Mouse (Mus musculus) T-cell, adult 2 months (primary cell): ENCODE measurements around the gene Cenpi.
"Not testable (repeated sequence)": the region's sequence is repeated elsewhere in the genome, so short reads cannot be mapped to it uniquely, and the experiment has no call there.

Experiments
- DNase-seq: peaks from one replicate; pipeline ENCODE4 v3.0.0; 2022; ENCODE audit warnings: low spot score

Cenpi gene

DNA sequence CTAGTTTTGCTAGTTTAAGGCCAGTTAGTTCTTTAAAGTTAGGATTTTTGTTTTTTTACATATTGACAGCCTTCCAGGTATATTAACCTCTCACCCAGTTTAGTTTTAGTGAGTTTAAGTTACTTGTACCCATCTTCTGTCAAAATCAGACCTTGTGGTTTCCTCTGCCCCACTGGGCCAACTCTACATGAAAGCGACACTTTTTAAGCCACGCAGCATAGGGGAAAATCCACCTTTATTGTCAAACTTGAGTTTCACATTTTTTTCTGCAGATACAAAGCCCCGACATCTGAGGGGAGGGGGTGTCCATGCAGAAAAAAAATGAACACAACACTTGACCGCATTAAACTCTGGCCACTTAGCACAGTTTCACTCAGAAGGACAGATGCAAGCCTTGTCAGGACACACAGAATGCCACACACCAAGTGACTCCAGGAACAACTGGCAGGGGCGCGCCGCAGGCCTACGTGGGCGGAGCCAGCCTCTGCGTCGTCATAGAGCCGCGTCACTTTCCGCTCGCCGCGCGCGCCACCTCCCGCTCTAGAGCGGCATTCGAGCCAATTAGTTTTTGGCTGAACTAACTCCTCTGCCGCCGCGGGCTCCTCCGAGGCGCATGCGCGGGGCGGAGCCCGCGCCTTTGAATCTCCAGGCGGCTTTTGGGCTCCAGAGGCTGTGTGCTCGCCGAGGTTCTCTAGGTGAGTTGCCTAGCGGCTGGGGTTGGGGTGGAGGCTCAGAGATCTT is at the start of gene Cenpi:
Gene Cenpi, plus strand, starts transcription at position 551 of the 741 bp plus-strand sequence.
- DNase-seq, result peak; percentile 90

DNA sequence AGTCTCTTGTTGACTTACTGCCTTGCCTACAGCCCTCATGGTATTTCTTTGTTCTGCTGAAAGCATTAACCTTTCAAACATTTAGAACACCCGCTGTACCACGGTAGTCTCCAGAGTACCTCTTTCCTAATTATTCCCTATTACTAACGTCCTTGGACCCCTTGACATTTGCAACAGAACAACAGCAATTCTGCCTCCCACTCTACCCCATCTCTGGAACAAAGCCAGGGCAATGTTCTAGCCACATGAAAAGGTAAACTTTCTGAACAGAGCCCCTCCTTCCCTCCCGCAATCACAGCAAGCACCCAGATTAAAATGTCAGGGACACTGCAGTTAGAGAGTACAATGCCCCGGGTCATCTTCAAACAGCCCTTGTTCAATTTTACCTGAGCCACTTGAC is 46.7 kb upstream of the Cenpi start:
- no peak for DNase-seq

DNA sequence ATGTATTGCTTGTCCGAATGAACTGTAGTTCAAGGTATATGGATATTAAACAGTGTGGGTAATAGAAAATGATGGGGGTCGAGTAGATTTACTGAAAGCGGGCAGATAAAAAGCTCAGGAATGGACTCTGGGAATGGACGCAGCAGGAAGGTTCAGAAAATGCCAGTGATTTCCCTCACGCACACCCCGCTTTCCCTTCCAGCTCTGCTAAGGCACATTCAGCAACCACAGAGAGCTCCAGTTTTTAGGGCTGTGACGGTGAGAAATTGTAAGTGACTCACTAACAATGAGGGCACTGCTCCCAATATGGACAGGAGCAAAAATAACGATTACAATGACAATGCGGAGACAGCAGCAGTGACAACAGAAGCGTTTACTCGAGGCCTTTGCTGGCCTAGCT is 45.8 kb upstream of the Cenpi start:
- DNase-seq, result no peak

DNA sequence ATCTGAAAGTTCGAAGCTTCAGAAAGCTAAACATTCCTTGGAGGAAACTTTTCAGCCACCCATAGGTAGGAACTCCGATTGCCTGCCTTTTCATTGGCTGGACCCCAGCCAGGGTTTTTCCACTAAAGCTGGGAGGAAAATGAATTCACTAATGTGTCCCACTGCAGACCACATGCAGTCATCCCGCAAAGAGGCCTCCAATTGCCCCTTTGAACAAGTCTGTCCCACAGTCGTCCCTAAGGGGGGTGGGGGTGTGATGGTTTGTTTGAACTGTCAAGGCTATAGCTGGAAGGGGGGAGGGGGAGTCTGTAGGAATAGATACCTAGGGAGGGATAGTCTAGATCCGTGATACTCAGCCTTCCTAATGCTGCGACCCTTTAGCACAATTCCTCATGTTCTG is 32.2 kb upstream of the Cenpi start:
- DNase-seq, result no peak

DNA sequence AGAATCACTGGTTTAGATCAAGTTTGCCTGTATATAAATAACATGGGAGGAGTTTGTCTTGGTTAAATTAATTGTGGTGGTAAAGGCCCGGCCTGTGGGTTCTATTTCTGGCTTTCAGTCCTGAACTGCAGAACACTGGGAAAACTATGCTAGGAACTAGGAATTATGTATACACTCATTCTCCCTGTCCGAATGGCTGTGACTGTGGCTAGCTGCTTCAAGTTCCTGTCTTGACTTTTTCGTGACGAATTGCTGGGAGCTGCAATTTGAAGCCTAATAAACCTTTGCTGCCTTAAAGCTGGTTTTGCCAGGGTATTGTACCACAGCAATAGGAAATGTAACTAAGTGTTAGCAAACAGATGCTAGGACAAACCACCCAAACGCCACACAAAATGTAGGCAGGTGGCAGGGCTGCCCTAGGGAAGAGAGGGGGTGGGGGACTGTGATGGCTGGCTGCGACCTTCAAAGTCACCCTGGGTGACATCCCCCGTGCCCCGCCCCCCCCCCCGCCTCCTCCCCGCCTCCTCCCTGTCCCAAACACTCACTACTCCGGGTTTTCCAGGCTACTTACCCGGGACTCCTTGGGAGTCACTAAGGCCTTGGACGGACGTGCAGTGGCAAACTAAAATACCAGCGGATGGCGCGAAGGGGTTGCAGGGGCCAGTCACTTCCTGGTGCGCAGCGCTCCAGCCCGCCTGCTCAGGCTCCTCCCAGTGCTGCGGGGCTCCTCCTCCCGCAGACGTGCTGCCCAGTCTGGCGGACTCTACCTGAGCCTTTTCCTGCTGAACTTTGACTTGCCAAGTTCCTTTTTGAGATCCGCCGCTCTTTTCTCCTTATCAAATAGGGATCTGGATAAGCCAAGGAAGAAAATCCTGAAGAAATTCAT is 31.4 kb upstream of the Cenpi start, which contains the start of gene Trmt2b:
Gene Trmt2b, minus strand, starts transcription at position 710 of the 886 bp plus-strand sequence.
- peak; percentile 69 for DNase-seq

DNA sequence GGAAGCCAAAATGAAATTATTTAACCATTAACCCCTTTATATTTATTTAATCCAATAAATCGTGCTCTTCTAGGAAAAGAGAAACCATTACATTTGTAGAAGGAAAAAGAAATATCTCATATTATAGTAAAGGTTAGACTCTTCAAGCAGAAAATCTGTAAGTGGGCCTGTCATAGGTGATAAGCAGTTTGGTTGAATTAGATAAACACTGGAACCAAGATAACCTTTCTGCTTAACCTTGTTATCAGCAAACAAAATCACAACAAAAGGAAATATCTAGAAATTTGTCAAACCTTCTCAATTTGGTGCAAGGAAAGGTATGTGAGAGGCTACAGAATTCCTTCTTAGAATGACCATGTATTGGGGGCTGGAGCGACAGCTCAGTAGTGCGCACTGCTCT is 27.4 kb upstream of the Cenpi start:
- DNase-seq, result no peak

DNA sequence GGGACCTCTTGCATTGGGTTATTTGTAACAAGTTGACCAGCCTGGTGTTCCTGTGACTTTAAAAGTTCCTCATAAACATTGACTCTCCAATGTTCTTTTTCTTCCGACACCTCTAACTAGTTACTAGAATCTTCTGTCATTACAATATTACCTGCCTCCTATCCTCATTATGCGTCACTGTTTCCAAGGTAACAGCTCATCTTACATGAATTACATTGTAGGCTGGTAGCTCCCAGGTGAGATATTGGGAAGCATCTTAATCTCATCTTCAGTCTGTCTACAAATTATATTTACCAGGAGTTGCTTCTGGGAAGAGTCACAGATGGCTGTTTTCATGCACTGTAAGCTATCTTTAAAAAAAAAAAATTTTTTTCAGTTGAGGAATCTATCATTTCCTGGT is 22.8 kb upstream of the Cenpi start:
- DNase-seq, result no peak

DNA sequence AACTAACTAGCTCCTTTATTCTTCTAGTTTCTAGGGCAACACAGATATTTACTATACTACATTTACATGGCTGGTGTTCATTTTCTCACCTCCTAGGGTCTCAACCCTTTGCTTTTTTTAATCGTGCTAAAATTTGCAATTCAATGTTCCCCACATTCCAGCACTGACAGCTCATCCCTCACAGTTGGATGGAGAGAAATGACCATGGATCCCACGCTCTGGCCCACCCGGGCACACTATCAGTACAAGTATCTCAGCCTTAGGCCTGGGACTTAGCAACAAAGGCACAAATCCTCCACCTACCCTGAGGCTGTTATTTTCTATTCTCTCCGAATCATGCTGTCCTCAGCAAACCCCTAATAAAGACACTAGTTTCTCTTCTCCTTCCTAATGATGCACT is 22.1 kb upstream of the Cenpi start:
- DNase-seq, result no peak

DNA sequence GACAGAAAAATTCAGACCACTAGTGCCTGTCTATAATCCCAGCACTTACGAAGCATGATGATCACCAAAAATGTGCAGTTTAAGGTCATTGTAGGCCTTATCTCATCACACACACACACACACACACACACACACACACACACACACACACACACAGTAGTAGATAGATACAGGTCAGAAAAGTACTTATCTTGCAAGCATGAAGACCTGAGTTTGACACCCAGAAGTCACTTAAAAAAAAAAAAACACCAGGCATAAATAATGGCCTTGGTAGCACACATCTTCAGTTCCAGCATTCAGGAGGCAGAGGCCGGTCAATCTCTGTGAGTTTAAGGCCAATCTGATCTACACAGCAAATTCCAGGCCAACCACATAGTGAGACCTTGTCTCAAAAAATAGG is 20.6 kb upstream of the Cenpi start:
- DNase-seq, result no peak

DNA sequence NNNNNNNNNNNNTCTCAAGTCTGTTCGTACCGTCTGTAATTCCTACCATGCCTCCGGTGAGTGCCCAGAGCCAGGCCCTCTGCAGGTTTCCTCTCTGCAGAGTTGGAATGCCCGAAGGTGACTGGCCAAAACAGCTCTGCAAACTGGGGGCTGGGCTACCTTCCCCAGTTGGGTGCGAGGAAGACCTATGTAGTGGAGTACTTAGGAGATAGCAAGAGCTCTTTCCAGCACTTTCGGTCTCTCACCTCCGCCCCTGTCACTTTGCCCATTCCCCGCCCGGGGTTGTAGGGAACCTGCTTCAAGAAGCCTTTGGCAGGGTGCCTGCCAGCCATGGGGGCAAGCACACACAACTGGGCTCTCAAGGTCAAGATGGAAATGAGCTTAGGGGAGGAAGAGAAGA is 11.6 kb upstream of the Cenpi start:
- DNase-seq, result no peak

DNA sequence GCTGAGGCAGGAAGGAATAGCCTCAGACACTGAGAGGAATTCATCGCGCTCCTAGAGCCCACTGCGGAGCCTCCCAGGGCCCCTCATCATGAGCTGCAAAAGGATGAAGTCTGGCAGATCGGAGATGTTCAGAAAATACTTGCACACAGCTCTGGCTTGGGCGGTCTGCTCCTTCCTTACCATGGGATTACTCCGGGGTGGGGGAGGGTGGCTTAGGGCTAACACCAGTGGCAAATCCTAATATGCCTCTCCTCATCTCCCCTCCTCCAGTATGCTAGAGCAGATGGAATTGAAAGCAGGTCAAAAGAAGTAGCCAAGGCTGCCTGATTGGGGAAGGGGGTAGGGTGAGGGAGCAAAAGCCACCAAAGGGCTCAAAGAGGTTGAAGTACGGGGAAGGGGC is 11.1 kb upstream of the Cenpi start:
- no peak for DNase-seq

DNA sequence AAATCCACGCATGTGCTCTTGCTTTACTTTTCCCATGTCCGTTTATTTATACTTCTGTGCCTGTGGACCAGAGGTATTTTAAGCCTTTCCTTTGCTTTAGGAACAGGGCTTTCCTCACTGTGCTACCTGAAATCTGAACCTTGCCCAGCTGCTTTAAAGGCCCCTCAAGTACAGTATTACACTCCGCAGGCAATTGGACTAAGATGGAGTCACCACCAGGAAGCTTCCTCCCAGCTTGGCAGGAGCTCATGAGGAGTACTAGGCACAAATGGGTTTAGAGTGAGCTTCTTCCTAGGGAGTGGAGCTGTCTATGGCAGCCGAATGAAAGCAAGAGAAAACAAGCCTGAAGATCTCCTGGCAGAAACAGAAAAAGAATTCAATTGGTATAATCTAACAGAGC is 10.7 kb upstream of the Cenpi start:
- DNase-seq, result no peak

DNA sequence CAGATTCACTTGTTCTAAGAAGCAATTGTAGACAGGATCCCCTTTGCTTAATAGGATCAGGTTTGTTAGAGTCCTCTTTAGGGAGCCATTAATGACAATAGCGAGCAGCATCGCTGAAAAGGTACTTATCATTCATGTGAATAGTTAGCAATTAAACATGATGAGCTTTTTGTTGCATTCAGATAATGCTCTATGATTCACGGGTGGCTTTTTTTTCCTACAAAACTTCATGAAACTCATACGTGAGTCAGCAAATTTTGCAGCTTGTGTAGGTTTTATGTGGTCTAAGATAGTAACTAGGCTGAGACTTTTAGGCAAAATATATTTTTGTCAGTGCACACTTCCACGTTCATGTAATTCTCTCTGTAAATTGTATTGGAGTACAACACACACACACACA is 7.7 kb upstream of the Cenpi start:
- DNase-seq, result no peak

DNA sequence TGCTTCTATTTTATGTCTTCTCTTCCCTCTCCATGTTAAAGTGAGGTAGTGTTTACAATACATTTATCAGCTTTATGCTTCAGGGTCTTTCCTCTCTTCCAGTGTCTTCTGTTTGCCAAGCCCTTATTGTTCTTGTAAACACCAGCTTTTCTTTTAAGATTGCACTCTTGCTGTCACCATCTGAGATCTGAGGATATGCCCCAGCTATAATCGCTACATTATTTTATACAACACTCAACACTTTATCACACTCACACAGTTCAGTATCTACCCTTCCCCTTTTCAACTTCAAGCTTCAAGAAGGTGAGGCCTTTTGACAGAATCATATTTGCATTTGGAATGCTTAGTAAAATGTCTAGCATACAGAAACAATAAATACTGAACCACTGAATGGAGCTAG is 4.6 kb upstream of the Cenpi start:
- no peak for DNase-seq

DNA sequence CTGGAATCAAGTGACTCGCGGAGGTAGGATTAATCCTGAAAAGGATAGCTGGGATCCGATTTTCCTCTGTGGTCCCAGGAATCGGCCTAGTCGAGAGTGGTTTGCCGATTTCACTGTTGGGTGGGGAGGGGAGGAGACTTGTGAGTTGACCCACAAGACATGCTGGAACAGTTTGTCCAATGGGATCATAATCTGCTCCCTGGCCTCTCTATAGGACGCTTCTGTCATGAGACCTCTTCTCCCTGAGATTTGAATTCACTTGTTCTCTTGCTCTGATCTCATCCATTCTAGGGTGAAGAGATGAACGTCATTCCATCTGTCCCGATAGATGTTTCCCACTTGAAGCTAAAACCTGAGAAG is 371 bp downstream of the Cenpi start:
- DNase-seq, result no peak

DNA sequence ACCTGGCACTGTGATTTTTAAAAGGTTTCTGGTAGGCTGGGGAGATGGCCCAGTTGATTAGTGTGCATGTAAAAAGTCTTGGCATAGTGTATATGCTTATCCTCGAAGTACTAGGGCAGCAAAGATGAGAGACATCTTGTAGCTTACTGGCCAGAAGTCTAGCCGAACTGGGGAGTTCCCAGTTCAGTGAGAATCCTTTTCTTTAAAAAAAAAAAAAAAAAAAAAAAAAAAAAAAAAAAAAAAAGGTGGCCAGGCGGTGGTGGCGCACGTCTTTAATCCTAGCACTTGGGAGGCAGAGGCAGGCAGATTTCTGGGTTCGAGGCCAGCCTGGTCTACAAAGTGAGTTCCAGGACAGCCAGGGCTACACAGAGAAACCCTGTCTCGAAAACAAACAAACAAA is 3.3 kb downstream of the Cenpi start:
- DNase-seq, result not testable (repeated sequence)

DNA sequence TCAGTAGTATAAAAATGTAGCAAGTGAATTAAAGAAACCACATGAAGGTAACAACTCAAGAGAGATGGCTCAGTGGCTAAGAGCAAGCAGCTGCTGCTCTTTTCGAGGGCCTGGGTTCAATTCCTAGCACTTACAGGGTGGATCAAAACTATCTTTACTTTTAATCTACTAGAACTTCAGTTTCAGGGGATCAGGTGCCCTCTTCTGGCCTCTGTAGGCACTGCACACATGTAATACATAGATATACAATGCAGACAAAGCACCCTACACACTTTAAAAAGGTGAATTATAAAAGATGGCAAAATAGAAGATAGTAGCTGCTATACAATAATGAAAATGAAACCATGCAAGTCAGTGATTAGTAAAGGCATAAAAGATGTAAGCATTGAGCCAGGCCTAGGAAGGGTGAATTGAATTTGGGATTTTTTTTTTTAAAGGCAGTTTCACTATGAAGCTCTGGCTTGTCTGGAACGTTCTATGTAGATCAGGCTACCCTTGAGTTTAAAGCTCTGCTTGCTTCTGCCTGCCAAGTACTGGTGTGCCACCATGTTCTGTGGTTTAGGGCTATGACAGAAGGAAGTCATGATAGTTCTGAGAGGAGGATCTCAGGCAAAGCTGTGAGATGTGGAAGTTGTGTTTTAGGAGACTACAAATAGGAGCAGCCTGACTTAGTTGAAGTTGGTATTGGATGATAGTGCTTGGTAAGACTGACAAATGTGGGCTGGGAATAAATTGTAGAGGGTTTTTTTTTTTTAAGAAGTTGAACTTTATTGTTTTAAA is 11.5 kb downstream of the Cenpi start:
- peak; percentile 19 for DNase-seq

DNA sequence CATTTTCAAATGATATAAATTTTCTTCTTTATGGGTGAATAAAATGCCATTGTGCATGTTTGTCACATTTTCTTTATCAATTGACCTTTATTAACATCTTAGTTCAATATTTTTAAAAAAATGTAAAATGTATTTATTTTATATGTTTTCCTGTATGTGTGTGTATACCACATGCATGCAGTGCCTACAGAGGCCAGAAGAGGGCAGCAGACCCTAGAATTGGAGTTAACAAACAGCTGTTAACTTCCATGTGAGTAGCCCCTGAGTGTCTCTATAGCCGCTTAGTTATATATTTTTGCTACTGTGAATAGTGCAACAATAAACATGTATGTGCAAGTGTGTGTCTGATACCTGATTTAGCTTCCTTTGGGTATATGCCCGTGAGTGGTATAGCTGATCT is 25.4 kb downstream of the Cenpi start:
- no peak for DNase-seq

DNA sequence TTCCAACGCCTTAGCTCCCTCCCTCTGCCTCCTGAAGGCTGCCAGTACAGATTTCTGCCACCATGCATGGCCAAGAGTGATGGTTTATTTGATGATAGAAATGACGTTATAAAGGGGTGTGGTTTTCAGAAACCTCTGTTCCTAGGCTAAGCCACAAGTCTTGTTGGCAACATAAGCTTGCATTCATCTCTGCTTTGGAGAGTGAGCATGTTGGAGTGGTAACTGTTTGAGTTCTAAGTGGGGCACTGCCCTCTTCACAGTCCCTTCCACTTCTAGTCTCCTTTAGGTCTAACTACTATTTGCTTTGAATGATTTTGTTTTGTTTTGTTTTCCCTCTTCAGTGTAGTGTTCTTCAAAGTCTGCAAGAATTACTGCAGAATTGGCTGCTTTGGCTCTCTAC is 34.9 kb downstream of the Cenpi start:
- DNase-seq, result no peak

DNA sequence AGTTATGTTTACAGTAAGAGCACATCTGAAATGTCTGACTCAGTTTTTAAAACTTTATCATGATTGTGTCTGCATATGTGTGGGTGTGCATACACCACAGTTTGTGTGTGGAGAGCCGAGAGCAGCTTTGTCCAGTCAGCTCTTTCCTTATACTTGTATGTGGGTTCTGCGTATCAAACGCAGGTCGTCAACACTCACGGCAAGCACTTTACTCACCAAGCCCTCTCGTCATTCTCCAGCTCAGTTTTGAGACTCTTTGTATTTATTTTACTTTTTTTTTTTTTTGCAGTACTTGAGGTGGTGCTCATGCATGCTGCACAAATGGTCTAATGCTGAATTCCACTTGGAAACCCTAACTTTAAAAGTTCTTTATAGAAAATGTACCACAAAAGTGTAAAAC is 42.3 kb downstream of the Cenpi start:
- DNase-seq, result no peak

DNA sequence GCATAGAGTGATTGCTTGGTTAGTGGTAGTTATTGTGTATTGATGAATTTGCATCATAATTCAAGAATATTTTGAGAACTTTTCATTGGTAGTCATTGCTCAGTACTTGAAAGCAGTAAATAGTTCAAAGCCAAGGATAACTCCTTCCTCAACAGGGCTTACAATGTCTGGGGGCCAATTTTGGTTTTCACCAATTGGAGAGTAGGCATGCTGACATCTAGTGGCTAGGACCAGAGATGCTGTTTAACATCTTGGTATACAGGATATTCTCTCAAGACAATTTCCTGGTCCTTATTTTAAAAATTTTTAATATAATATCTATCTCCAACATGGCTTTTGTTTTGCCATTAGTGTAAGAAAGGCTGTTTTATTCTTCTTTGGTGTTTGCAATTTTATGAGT is 46.0 kb downstream of the Cenpi start:
- no peak for DNase-seq

DNA sequence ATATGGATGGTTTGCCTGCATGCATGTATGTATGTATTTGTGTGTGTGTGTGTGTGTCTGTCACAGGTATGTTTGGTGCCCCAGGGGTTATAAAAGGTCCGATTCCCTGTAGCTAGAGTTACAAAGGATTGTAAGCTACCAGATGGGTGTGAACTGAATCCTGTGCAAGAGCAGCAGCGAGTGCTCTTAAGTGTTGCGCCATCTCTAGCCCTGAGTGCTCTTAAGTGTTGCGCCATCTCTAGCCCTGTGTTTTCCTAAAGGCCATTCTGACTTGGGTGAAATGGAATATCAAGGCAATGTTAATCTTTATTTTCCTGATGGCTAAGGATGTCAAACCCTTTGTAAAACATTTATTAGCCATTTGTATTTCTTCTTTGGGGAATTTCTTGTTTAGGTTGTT is 51.5 kb downstream of the Cenpi start:
- DNase-seq, result no peak

DNA sequence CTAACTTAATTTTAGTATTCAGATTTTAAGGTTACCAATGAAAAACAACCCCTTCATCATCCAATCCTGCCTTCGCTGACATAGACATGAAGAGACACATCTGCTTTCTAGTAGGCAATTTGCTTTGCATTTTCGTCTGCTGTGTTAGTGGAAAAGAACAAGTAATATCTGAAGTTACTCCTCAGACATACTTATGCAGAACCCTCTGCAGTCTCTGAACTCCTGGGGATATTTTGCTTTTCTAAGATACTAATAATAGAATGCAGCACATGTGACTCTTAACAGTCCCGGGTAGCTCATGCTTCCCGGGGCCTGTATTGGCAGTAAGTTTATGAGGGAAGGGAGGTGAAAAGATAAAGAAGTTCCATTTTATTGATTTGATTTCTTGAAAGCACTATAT is 54.3 kb downstream of the Cenpi start:
- DNase-seq, result no peak
